Mouse (Mus musculus) cerebellum, adult 2 months (tissue): ENCODE measurements at regions not wholly inside any gene's neighbourhood (a gene's known extent, or its start where the extent isn't known, plus 50 kb on each side); places are given as distances from the start of the nearest gene placed in this dataset.

Experiments
- DNase-seq, 2 experiments: peaks; one replicate each; pipeline ENCODE4 v3.0.0; 2021
- H3K27ac ChIP-seq: fragments of 200-500 bp; 2 replicates; pipeline ENCODE4 v1.5.1; 2012; ENCODE audit warnings: low read length, control low read depth, inconsistent platforms; ENCODE audit not compliant: insufficient read depth
- H3K27me3 ChIP-seq: fragments of 200-500 bp; 2 replicates; pipeline ENCODE4 v1.6.1; 2012; ENCODE audit warnings: inconsistent platforms, mild to moderate bottlenecking, low read length, moderate library complexity; ENCODE audit not compliant: control insufficient read depth, insufficient read depth
- H3K4me1 ChIP-seq: fragments of 200-500 bp; 2 replicates; pipeline ENCODE4 v1.6.1; 2011; ENCODE audit warnings: low read length; ENCODE audit not compliant: control insufficient read depth, insufficient read depth
- H3K4me3 ChIP-seq: fragments of 200-500 bp; replicated peaks from 2 replicates; pipeline ENCODE3; 2011; ENCODE audit warnings: mild to moderate bottlenecking, low read depth, low read length, control low read depth; ENCODE audit not compliant: insufficient read depth
- CTCF ChIP-seq: fragments of 200-500 bp; IDR thresholded peaks from 2 replicates; pipeline ENCODE4 v1.5.1; 2011; ENCODE audit warnings: low read depth, mild to moderate bottlenecking, control low read depth, low read length, moderate library complexity, borderline replicate concordance; ENCODE audit not compliant: insufficient read depth
- POLR2A ChIP-seq: fragments of 200-500 bp; IDR thresholded peaks from 2 replicates; pipeline ENCODE4 v1.6.1; 2011; ENCODE audit warnings: low read length, control low read depth, borderline replicate concordance; ENCODE audit not compliant: insufficient read depth
- WGBS: fragments of 180-500 bp; shearing (Covaris S2); methylation state at CpG from one replicate; pipeline ENCODE4 v1.1.7; 2018; 5-methylcytosine and 5-hydroxymethylcytosine counted together

- Histone ChIP-seq H3K27ac (no peak overlapping the region), H3K4me1 (no peaks in the 10 kb centered on the region), H3K27me3 (no peaks in the 10 kb centered on the region), H3K4me3 (no peak overlapping the region)
- 96% methylated on average over 4 of the region's 4 CpGs for WGBS
- DNase-seq, result no peak
- TF ChIP-seq POLR2A, result no peak
- no peak for TF ChIP-seq CTCF
Observed at GRCm38 (mm10) chr14:62033661-62034060, 258.7 kb upstream of the Rnaseh2b start.

- no peak for DNase-seq
- H3K27ac ChIP-seq, result no peak overlapping the region
- TF ChIP-seq POLR2A (no peak), CTCF (no peak)
- H3K27me3 ChIP-seq, result no peaks in the 10 kb centered on the region
- no peak overlapping the region for H3K4me3 ChIP-seq
- WGBS, result 9% methylated on average over 4 of the region's 4 CpGs
- H3K4me1 ChIP-seq, result no peaks in the 10 kb centered on the region
Observed at GRCm38 (mm10) chr14:62034664-62035063, 257.7 kb upstream of the Rnaseh2b start.

- H3K27ac ChIP-seq, result no peak overlapping the region
- no peak for TF ChIP-seq POLR2A
- TF ChIP-seq CTCF, result no peak
- no peaks in the 10 kb centered on the region for H3K27me3 ChIP-seq
- H3K4me3 ChIP-seq, result no peak overlapping the region
- DNase-seq, result no peak
- 84% methylated on average over 3 of the region's 3 CpGs for WGBS
- H3K4me1 ChIP-seq, result no peaks in the 10 kb centered on the region
Observed at GRCm38 (mm10) chr14:62035416-62035815, 257.0 kb upstream of the Rnaseh2b start.

GRCm38 (mm10) chr14:62037514-62037913, 254.9 kb upstream of the Rnaseh2b start:
- no peak for TF ChIP-seq POLR2A
- TF ChIP-seq CTCF, result no peak
- H3K27me3 ChIP-seq, result no peaks in the 10 kb centered on the region
- no peaks in the 10 kb centered on the region for H3K4me1 ChIP-seq
- no peak for DNase-seq
- WGBS, result 91% methylated on average over 1 of the region's 1 CpGs
- no peak overlapping the region for H3K27ac ChIP-seq
- no peak overlapping the region for H3K4me3 ChIP-seq

- Histone ChIP-seq H3K4me1 (no peaks in the 10 kb centered on the region), H3K27ac (no peak overlapping the region), H3K4me3 (no peak overlapping the region), H3K27me3 (no peaks in the 10 kb centered on the region)
- TF ChIP-seq POLR2A (no peak), CTCF (no peak)
- 70% methylated on average over 5 of the region's 5 CpGs for WGBS
- no peak for DNase-seq
Observed at GRCm38 (mm10) chr14:62037917-62038316, 254.5 kb upstream of the Rnaseh2b start.

GRCm38 (mm10) chr14:62042305-62043116, 249.9 kb upstream of the Rnaseh2b start:
- Histone ChIP-seq H3K4me1 (no peaks in the 10 kb centered on the region), H3K27me3 (no peaks in the 10 kb centered on the region), H3K27ac (no peak overlapping the region), H3K4me3 (no peak overlapping the region)
- peak; percentile 35 to 51 for DNase-seq
- TF ChIP-seq POLR2A, result no peak
- TF ChIP-seq CTCF, result peak; percentile 56; the same call in 1 of the 2 replicates
- 53% methylated on average over 11 of the region's 11 CpGs for WGBS

GRCm38 (mm10) chr14:62043117-62043422, 249.3 kb upstream of the Rnaseh2b start:
- Histone ChIP-seq H3K4me1 (no peaks in the 10 kb centered on the region), H3K27me3 (no peaks in the 10 kb centered on the region), H3K27ac (no peak overlapping the region), H3K4me3 (no peak overlapping the region)
- WGBS, result 90% methylated on average over 4 of the region's 4 CpGs
- no peak for TF ChIP-seq POLR2A
- TF ChIP-seq CTCF, result no peak
- no peak for DNase-seq

GRCm38 (mm10) chr14:62050941-62051340, 241.4 kb upstream of the Rnaseh2b start:
- Histone ChIP-seq H3K4me1 (no peaks in the 10 kb centered on the region), H3K27me3 (no peaks in the 10 kb centered on the region), H3K27ac (no peak overlapping the region), H3K4me3 (no peak overlapping the region)
- TF ChIP-seq CTCF (no peak), POLR2A (no peak)
- no peak for DNase-seq
- WGBS, result 91% methylated on average over 6 of the region's 6 CpGs
